Mouse (Mus musculus) retina, postnatal 1 day (tissue): ENCODE data around the gene Usp46.
A peak's percentile ranks its signal among the peaks of the same experiment; 100 is the strongest.

ENCODE experiments used
- DNase-seq: peaks from one replicate; pipeline ENCODE4 v3.0.0-alpha.2; 2012

The Usp46 gene

GRCm38 (mm10) chr5:74067346-74067745 lies 885 bp downstream of the Usp46 start:
- DNase-seq = no peak

- DNase-seq = peak; percentile 54
Measured at GRCm38 (mm10) chr5:74066416-74067115, 1.7 kb downstream of the Usp46 start.

GRCm38 (mm10) chr5:74065565-74066275 lies 2.5 kb downstream of the Usp46 start:
- DNase-seq = no peak

- DNase-seq = no peak
Measured at GRCm38 (mm10) chr5:74064844-74065243, 3.4 kb downstream of the Usp46 start.

GRCm38 (mm10) chr5:74063226-74063747 lies 4.9 kb downstream of the Usp46 start:
- no peak for DNase-seq

GRCm38 (mm10) chr5:74062266-74062665 lies 6.0 kb downstream of the Usp46 start:
- no peak for DNase-seq

GRCm38 (mm10) chr5:74061408-74062047 lies 6.7 kb downstream of the Usp46 start:
- no peak for DNase-seq

GRCm38 (mm10) chr5:74052171-74052909 lies 15.9 kb downstream of the Usp46 start:
- DNase-seq = no peak

GRCm38 (mm10) chr5:74051394-74052170 lies 16.6 kb downstream of the Usp46 start:
- no peak for DNase-seq

- DNase-seq = no peak
Measured at GRCm38 (mm10) chr5:74050903-74051302, 17.3 kb downstream of the Usp46 start.

- DNase-seq = no peak
Measured at GRCm38 (mm10) chr5:74048846-74049495, 19.3 kb downstream of the Usp46 start.

- DNase-seq = no peak
Measured at GRCm38 (mm10) chr5:74044591-74044990, 23.6 kb downstream of the Usp46 start.

GRCm38 (mm10) chr5:74042796-74043340 lies 25.4 kb downstream of the Usp46 start:
- no peak for DNase-seq

- DNase-seq = no peak
Measured at GRCm38 (mm10) chr5:74040541-74040940, 27.7 kb downstream of the Usp46 start.

GRCm38 (mm10) chr5:74035454-74035853 lies 32.8 kb downstream of the Usp46 start:
- DNase-seq = peak; percentile 39

GRCm38 (mm10) chr5:74034177-74034576 lies 34.1 kb downstream of the Usp46 start:
- peak; percentile 23 for DNase-seq

GRCm38 (mm10) chr5:74029787-74030186 lies 38.4 kb downstream of the Usp46 start:
- peak; percentile 13 for DNase-seq

- DNase-seq = no peak
Measured at GRCm38 (mm10) chr5:74028691-74029479, 39.3 kb downstream of the Usp46 start.

GRCm38 (mm10) chr5:74028221-74028620 lies 40.0 kb downstream of the Usp46 start:
- DNase-seq = no peak

GRCm38 (mm10) chr5:74020506-74020905 lies 47.7 kb downstream of the Usp46 start:
- DNase-seq = no peak
